Mouse (Mus musculus) limb, embryonic 14.5 days (tissue): Measurements from ENCODE around the gene Cenpp. TPM values are rescaled to one million over a fixed set of nuclear protein-coding genes. Genes with fewer than 3 reads are reported as not detected.

Source experiments
- ATAC-seq: fragments of 200-750 bp; cut with Nextera tagmentation; 2 replicates; pipeline ENCODE4 v1.8.0; 2017; ENCODE audit warnings: low read depth, moderate number of reproducible peaks, moderate TSS enrichment; ENCODE audit not compliant: low FRiP score
- DNase-seq: peaks from one replicate; pipeline ENCODE4 v3.0.0-alpha.2; 2015; ENCODE audit warnings: low spot score
- H3K27ac ChIP-seq: fragments of 300-500 bp; sonication (generic); replicated peaks from 2 replicates; pipeline ENCODE4 v1.5.1; 2014; ENCODE audit warnings: low read depth, mild to moderate bottlenecking, low read length, moderate library complexity, mixed read lengths
- H3K27me3 ChIP-seq: fragments of 300-500 bp; sonication (generic); 2 replicates; pipeline ENCODE4 v1.6.1; 2014; ENCODE audit warnings: low read length, mixed read lengths; ENCODE audit not compliant: control insufficient read depth, insufficient read depth
- H3K36me3 ChIP-seq: fragments of 300-500 bp; sonication (generic); 2 replicates; pipeline ENCODE4 v1.6.1; 2014; ENCODE audit warnings: mild to moderate bottlenecking, low read length, moderate library complexity, mixed read lengths; ENCODE audit not compliant: control insufficient read depth, insufficient read depth
- H3K4me1 ChIP-seq: fragments of 300-500 bp; sonication (generic); 2 replicates; pipeline ENCODE4 v1.6.1; 2014; ENCODE audit warnings: antibody characterized with exemption, low read length, mixed read lengths; ENCODE audit not compliant: control insufficient read depth, insufficient read depth
- H3K4me2 ChIP-seq: fragments of 300-500 bp; sonication (generic); replicated peaks from 2 replicates; pipeline ENCODE4 v1.6.1; 2014; ENCODE audit warnings: low read depth, mild to moderate bottlenecking, low read length, moderate library complexity; ENCODE audit not compliant: severe bottlenecking
- H3K4me3 ChIP-seq: fragments of 300-500 bp; sonication (generic); replicated peaks from 2 replicates; pipeline ENCODE4 v1.5.1; 2014; ENCODE audit warnings: low read length
- H3K9ac ChIP-seq: fragments of 300-500 bp; sonication (generic); 2 replicates; pipeline ENCODE4 v1.6.1; 2014; ENCODE audit warnings: mild to moderate bottlenecking, low read depth, low read length, moderate library complexity; ENCODE audit not compliant: severe bottlenecking
- H3K9me3 ChIP-seq: fragments of 300-500 bp; sonication (generic); 2 replicates; pipeline ENCODE4 v1.6.1; 2016; ENCODE audit warnings: low read length; ENCODE audit not compliant: control insufficient read depth
- POLR2A ChIP-seq: fragments of 200-500 bp; IDR thresholded peaks from 2 replicates; pipeline ENCODE4 v1.8.0; 2012; ENCODE audit warnings: inconsistent platforms, mild to moderate bottlenecking, moderate library complexity, borderline replicate concordance; ENCODE audit not compliant: insufficient read depth, insufficient read length; ENCODE audit errors: extremely low read depth
- WGBS: fragments of 180-500 bp; shearing (Covaris S2); extraction: QIAGEN DNeasy Blood & Tissue Kit; methylation state at CpG from one replicate; pipeline ENCODE4 v1.1.7; 2014; 5-methylcytosine and 5-hydroxymethylcytosine counted together
- polyA plus RNA-seq, 2 experiments: library from polyadenylated mRNA; depleted of rRNA in 1 of 2; stranded (reverse) in 1 of 2; unstranded in 1 of 2; fragments of >200 nt; fragmentation: Nextera tagmentation in 1 of 2; extraction: Ambion mirVana in 1 of 2; gene quantifications; 2 replicates each; pipeline versions ENCODE4 v1.2.1 to v1.2.3; 2012 to 2014

The Cenpp gene
- polyA plus RNA-seq, 2 experiments, result 9.8 to 22.2 TPM

- no peaks in the 10 kb centered on the region for H3K27me3 ChIP-seq
- ATAC-seq (no peak), DNase-seq (no peak)
- no peaks in the 10 kb centered on the region for H3K36me3 ChIP-seq
- 93% methylated on average over 1 of the region's 1 CpGs for WGBS
- no peak for TF ChIP-seq POLR2A
- H3K4me1 ChIP-seq, result 0 out of 2 replicates have a peak, but pooled peaks cover 6% of the 10 kb centered on the region
- no peak overlapping the region for H3K9ac ChIP-seq
- H3K9me3 ChIP-seq, result no peaks in the 10 kb centered on the region
- no peak overlapping the region for H3K27ac ChIP-seq
- H3K4me2 ChIP-seq, result no peak overlapping the region
- no peak overlapping the region for H3K4me3 ChIP-seq
Observed at GRCm38 (mm10) chr13:49536946-49537345, 115.6 kb downstream of the Cenpp start.

DNA sequence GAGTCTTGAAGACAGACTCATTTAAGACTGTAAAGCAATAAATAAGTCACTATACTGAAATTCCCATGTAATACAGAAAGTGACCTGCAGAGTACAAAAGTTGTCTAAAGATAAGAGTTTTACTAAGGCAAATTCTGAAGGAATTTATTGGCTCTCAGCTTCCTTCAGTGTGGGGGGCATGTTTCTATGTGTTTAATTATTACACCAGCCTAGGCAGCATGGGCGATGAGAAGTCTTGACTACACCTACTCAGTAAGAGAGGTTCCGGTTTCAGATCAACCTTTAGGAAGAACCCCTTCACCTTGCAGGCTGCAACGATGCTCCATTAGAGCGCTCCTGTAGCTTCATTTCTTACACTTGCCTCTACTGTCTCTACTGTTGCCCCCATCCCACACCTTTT, 121.9 kb downstream of the Cenpp start:
- no peaks in the 10 kb centered on the region for H3K4me1 ChIP-seq
- ATAC-seq, result no peak
- TF ChIP-seq POLR2A, result no peak
- no peak overlapping the region for H3K27ac ChIP-seq
- H3K36me3 ChIP-seq, result no peaks in the 10 kb centered on the region
- H3K27me3 ChIP-seq, result no peaks in the 10 kb centered on the region
- DNase-seq, result no peak
- H3K4me3 ChIP-seq, result no peak overlapping the region
- WGBS, result 95% methylated on average over 4 of the region's 4 CpGs
- no peak overlapping the region for H3K4me2 ChIP-seq
- H3K9ac ChIP-seq, result no peak overlapping the region
- H3K9me3 ChIP-seq, result no peaks in the 10 kb centered on the region

- H3K4me2 ChIP-seq, result no peak overlapping the region
- TF ChIP-seq POLR2A, result no peak
- H3K9ac ChIP-seq, result no peak overlapping the region
- DNase-seq (no peak), ATAC-seq (no peak)
- H3K9me3 ChIP-seq, result no peaks in the 10 kb centered on the region
- no peak overlapping the region for H3K4me3 ChIP-seq
- no peaks in the 10 kb centered on the region for H3K27me3 ChIP-seq
- WGBS, result 76% methylated on average over 2 of the region's 2 CpGs
- no peaks in the 10 kb centered on the region for H3K4me1 ChIP-seq
- H3K27ac ChIP-seq, result no peak overlapping the region
- no peaks in the 10 kb centered on the region for H3K36me3 ChIP-seq
Observed at GRCm38 (mm10) chr13:49526235-49526634, 126.3 kb downstream of the Cenpp start.

- Histone ChIP-seq H3K27ac (no peak overlapping the region), H3K4me2 (no peak overlapping the region), H3K36me3 (no peaks in the 10 kb centered on the region), H3K4me1 (0 out of 2 replicates have a peak, but pooled peaks cover 5% of the 10 kb centered on the region), H3K9me3 (no peaks in the 10 kb centered on the region), H3K4me3 (no peak overlapping the region), H3K9ac (no peak overlapping the region), H3K27me3 (no peaks in the 10 kb centered on the region)
- DNase-seq, result no peak
- no peak for ATAC-seq
- no peak for TF ChIP-seq POLR2A
- 40% methylated on average over 2 of the region's 2 CpGs for WGBS
Observed at GRCm38 (mm10) chr13:49518761-49519160, 133.8 kb downstream of the Cenpp start.

GRCm38 (mm10) chr13:49507176-49507575, 145.4 kb downstream of the Cenpp start:
- H3K27ac ChIP-seq, result no peak overlapping the region
- no peaks in the 10 kb centered on the region for H3K27me3 ChIP-seq
- ATAC-seq, result no peak
- TF ChIP-seq POLR2A, result no peak
- no peak for DNase-seq
- H3K9ac ChIP-seq, result no peak overlapping the region
- no peak overlapping the region for H3K4me3 ChIP-seq
- no peaks in the 10 kb centered on the region for H3K9me3 ChIP-seq
- no peaks in the 10 kb centered on the region for H3K36me3 ChIP-seq
- 65% methylated on average over 3 of the region's 3 CpGs for WGBS
- H3K4me1 ChIP-seq, result peaks cover 10% of the 10 kb centered on the region
- no peak overlapping the region for H3K4me2 ChIP-seq

- no peaks in the 10 kb centered on the region for H3K36me3 ChIP-seq
- DNase-seq (no peak), ATAC-seq (no peak)
- H3K27ac ChIP-seq, result no peak overlapping the region
- peaks cover 10% of the 10 kb centered on the region for H3K4me1 ChIP-seq
- H3K27me3 ChIP-seq, result no peaks in the 10 kb centered on the region
- H3K4me3 ChIP-seq, result no peak overlapping the region
- no peak overlapping the region for H3K9ac ChIP-seq
- no peaks in the 10 kb centered on the region for H3K9me3 ChIP-seq
- H3K4me2 ChIP-seq, result no peak overlapping the region; the same call in 1 of the 2 replicates
- no peak for TF ChIP-seq POLR2A
- 77% methylated on average over 4 of the region's 4 CpGs for WGBS
Observed at GRCm38 (mm10) chr13:49505776-49506175, 146.8 kb downstream of the Cenpp start.
